Mouse (Mus musculus): ENCODE measurements around the gene Tdrd9. TPM values are rescaled to one million over a fixed set of nuclear protein-coding genes. Genes with fewer than 3 reads are reported as not detected.

Tdrd9 gene
- polyA plus RNA-seq, 1 experiment, result 0.25 TPM

DNA sequence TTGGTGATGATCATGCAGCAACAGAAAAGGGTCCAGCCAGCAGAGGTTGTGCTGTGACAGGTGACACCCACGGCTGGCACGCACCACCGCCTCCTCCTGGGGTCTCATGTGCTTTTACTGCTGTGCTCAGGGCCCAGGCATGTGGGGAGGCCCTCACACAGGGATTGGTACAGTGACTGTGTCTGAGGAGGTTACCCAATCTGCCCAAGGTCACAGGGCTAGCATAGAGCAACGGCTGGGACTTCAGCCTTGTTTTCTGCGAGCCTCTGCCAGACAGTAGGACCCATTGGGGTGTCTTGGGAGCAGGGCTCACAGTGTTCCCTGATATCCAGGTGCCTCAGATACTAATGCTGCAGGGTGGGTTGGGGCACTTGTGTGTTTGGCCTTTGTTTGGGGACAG lies 140.0 kb downstream of the Tdrd9 start:
- no peaks in the 10 kb centered on the region for H3K4me1 ChIP-seq (ENCODE audit: control insufficient read depth, insufficient read depth, low read length)
- TF ChIP-seq CTCF (IDR thresholded peaks at IDR 0.05; ENCODE audit: extremely low read depth, insufficient read depth, low read length) (no peak), POLR2A (IDR thresholded peaks at IDR 0.05; ENCODE audit: extremely low read depth, insufficient read depth, low read length) (no peak)
- H3K27ac ChIP-seq (ENCODE audit: insufficient read depth, low read length), result no peak overlapping the region
- H3K4me3 ChIP-seq (ENCODE audit: insufficient read depth, low read length), result no peak overlapping the region

DNA sequence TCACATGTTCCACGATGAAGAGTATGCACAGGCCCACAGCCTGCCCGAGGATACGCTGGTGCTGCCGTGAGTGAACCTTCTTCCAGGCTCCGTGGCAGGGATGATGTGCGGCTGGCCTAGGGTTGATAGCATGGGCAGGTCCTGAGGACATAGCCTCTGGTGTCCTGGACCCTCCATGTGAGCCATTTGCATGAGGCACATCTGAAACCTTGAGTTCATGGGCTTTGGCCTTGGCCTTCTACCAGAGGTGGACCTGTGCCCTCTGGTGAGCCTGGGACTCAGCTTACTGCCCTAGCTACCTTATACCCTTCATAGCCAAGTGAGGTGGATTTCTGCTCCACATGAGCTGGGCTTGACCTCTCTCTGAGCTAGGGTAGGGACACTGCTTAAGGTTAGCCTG lies 140.9 kb downstream of the Tdrd9 start:
- no peak for TF ChIP-seq POLR2A (IDR thresholded peaks at IDR 0.05; ENCODE audit: extremely low read depth, insufficient read depth, low read length)
- no peak for TF ChIP-seq CTCF (IDR thresholded peaks at IDR 0.05; ENCODE audit: extremely low read depth, insufficient read depth, low read length)
- H3K27ac ChIP-seq (ENCODE audit: insufficient read depth, low read length), result no peak overlapping the region
- H3K4me1 ChIP-seq (ENCODE audit: control insufficient read depth, insufficient read depth, low read length), result no peaks in the 10 kb centered on the region
- no peak overlapping the region for H3K4me3 ChIP-seq (ENCODE audit: insufficient read depth, low read length)

DNA sequence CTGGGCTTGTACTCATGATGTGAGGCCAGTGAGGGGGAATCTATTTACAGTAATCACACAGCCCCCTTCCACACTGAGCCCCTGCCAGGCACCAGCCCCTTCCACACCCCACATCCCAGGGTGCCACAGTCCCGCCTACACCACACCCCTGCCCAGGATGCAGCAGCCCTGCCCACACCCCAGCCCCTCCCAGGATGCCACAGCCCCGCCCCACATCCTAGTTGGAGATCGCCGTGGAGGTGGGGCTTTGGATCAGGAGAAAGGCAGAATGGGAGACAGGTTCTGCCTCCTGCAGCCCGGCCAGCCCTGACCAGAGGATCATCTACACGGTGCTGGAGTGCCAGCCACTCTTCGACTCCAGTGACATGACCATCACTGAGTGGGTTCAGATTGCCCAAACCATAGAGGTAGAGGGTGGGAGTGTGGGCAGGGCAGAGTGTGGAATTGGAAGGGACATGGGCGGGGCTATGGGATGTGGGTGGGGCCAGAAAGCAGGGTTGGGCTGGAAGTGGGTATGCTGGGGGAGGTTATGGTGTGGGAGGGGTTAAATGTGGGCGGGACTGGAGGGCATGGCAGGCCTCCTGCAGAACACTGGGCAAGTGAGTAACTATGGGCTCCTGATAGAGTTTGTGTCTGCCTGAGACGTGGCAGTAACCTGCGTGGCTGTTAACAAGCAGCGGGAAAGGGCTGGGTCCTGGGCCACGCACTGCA lies 141.5 kb downstream of the Tdrd9 start:
- Histone ChIP-seq H3K4me1 (ENCODE audit: control insufficient read depth, insufficient read depth, low read length) (peaks cover under 1% of the 10 kb centered on the region; the same call in 1 of the 2 replicates), H3K4me3 (ENCODE audit: insufficient read depth, low read length) (no peak overlapping the region), H3K27ac (ENCODE audit: insufficient read depth, low read length) (no peak overlapping the region)
- TF ChIP-seq CTCF (IDR thresholded peaks at IDR 0.05; ENCODE audit: extremely low read depth, insufficient read depth, low read length) (no peak), POLR2A (IDR thresholded peaks at IDR 0.05; ENCODE audit: extremely low read depth, insufficient read depth, low read length) (no peak)

DNA sequence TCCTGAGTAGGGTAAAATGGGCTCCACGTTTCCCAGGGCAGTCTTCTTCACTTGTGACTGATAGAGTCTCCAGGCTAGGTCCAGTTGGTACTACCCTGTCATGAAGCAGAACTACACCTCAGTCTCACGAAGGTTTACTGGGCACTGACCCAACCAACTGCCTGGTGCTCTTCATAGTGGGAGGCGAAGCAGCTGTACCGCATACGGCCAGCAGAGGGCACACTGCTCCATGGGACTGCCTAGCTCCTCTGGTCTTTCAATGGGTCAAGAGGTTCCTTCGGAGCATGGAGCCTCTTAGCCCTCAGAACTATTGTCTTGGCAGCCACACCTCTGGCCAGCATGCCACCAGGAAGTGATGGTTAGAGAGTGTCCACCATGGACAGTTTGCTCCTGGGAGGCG lies 142.4 kb downstream of the Tdrd9 start:
- Histone ChIP-seq H3K4me3 (ENCODE audit: insufficient read depth, low read length) (no peak overlapping the region), H3K27ac (ENCODE audit: insufficient read depth, low read length) (no peak overlapping the region), H3K4me1 (ENCODE audit: control insufficient read depth, insufficient read depth, low read length) (peaks cover 5% of the 10 kb centered on the region)
- peak; percentile 99 for TF ChIP-seq CTCF (IDR thresholded peaks at IDR 0.05; ENCODE audit: extremely low read depth, insufficient read depth, low read length)
- TF ChIP-seq POLR2A (IDR thresholded peaks at IDR 0.05; ENCODE audit: extremely low read depth, insufficient read depth, low read length), result no peak

DNA sequence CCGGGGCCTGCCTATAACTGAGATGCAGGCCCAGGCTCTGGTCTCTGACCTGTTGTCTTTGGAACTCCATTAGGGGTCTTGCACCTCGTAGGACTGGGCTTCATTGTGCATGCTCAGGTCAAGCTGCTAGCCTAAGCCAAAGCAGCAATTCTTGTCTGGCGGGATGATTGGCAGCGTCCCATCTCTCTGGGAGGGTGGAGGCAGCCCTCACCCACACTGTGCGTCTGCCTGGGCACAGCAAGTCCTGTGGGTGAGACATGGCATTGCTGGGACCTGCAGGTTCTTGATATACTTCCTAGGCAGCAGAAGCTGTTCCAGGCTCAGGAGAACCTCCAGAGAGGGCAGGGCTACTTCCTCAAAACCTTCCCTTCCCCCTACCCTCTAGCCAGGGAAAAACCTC lies 145.6 kb downstream of the Tdrd9 start:
- Histone ChIP-seq H3K4me1 (ENCODE audit: control insufficient read depth, insufficient read depth, low read length) (peaks cover 5% of the 10 kb centered on the region), H3K27ac (ENCODE audit: insufficient read depth, low read length) (no peak overlapping the region), H3K4me3 (ENCODE audit: insufficient read depth, low read length) (no peak overlapping the region)
- no peak for TF ChIP-seq CTCF (IDR thresholded peaks at IDR 0.05; ENCODE audit: extremely low read depth, insufficient read depth, low read length)
- no peak for TF ChIP-seq POLR2A (IDR thresholded peaks at IDR 0.05; ENCODE audit: extremely low read depth, insufficient read depth, low read length)

DNA sequence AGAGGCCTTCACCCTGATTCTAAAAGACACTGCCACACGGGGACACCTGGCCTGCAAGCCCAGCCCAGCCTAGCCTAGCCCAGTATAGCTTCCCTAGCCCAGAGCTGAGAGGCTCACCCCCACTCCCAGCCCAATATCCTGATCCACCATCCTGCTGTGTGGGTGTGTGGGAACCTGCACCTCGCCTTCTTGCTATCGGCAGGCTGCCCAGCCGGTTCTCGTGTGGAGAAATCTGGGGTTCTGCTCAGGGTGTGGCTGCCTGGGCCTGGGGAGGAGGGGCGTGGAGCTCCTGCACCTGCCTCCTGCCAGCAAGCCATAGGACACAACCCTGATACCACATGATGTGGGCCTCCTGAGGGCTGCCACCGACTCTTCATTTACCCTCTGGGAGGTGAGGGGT lies 146.3 kb downstream of the Tdrd9 start:
- H3K27ac ChIP-seq (ENCODE audit: insufficient read depth, low read length), result no peak overlapping the region
- H3K4me3 ChIP-seq (ENCODE audit: insufficient read depth, low read length), result no peak overlapping the region

More for the DNA sequence above, 146.3 kb downstream of the Tdrd9 start:
- TF ChIP-seq POLR2A (IDR thresholded peaks at IDR 0.05; ENCODE audit: extremely low read depth, insufficient read depth, low read length), result no peak
- no peak for TF ChIP-seq CTCF (IDR thresholded peaks at IDR 0.05; ENCODE audit: extremely low read depth, insufficient read depth, low read length)
- H3K4me1 ChIP-seq (ENCODE audit: control insufficient read depth, insufficient read depth, low read length), result peaks cover 5% of the 10 kb centered on the region

Other genes starting within 250 kb of the Tdrd9 start
- 790 and 835 TPM in 2 replicates for gene Klc1, start 212.7 kb upstream of the Tdrd9 start, polyA plus RNA-seq (2012; rRNA removed)
- 10.5 and 13.8 TPM in 2 replicates for gene Xrcc3, start 157.7 kb upstream of the Tdrd9 start, polyA plus RNA-seq (2012; rRNA removed)
- gene Zfyve21, start 157.4 kb upstream of the Tdrd9 start, polyA plus RNA-seq (2012; rRNA removed), result 39.5 and 39.8 TPM in 2 replicates
- 32.1 and 34.1 TPM in 2 replicates for gene Ppp1r13b, start 63.4 kb upstream of the Tdrd9 start, polyA plus RNA-seq (2012; rRNA removed)
- gene Atp5mpl, start 4.6 kb upstream of the Tdrd9 start, polyA plus RNA-seq (2012; rRNA removed), result 300 and 310 TPM in 2 replicates
- gene Rd3l, start 9.8 kb downstream of the Tdrd9 start, polyA plus RNA-seq (2012; rRNA removed), result 0.46 TPM in 1 of 2 replicates, not detected in the other
- gene Aspg, start 135.1 kb downstream of the Tdrd9 start, polyA plus RNA-seq (2012; rRNA removed), result 4.4 and 5.1 TPM in 2 replicates
- 3.3 and 4.2 TPM in 2 replicates for gene Kif26a, start 174.6 kb downstream of the Tdrd9 start, polyA plus RNA-seq (2012; rRNA removed)

All from cortical plate, adult 2 months (tissue).